Comparison of ENCODE assay signal across 8 mouse cellular contexts in genomic region chr11:67965242-67965883, GRCm38 (mm10). TPM values are rescaled to one million over a fixed set of nuclear protein-coding genes. Genes with fewer than 3 reads are reported as not detected.
A peak's percentile ranks its signal among the peaks of the same experiment; 100 is the strongest.
DNase-seq lines count a peak whose midpoint lies in the region; ATAC-seq and TF ChIP-seq lines count a peak whose summit lies in the region.

Cfap52 (minus strand) TSS chr11:67965651.

- H3K9me3 ChIP-seq in embryonic facial prominence, embryonic 14.5 days (ENCODE audit: control insufficient read depth, low read length), result no peaks in the 10 kb centered on the region
- no peaks in the 10 kb centered on the region for H3K9me3 ChIP-seq in limb, embryonic 12.5 days
- no peaks in the 10 kb centered on the region for H3K9me3 ChIP-seq in midbrain, embryonic 14.5 days (ENCODE audit: control insufficient read depth, low read length)

- H3K4me2 ChIP-seq in embryonic facial prominence, embryonic 14.5 days (ENCODE audit: low read depth, low read length), result peak within 1 kb of the TSS; percentile 85
- peak within 1 kb of the TSS; percentile 87 for H3K4me2 ChIP-seq in limb, embryonic 12.5 days
- peak within 1 kb of the TSS; percentile 79 for H3K4me2 ChIP-seq in midbrain, embryonic 14.5 days (ENCODE audit: low read length)

- peaks cover 3% of the 10 kb centered on the region for H3K4me1 ChIP-seq in bone marrow, adult 2 months (ENCODE audit: control insufficient read depth, insufficient read depth, low read length)
- peaks cover 3% of the 10 kb centered on the region; the same call in 1 of the 2 replicates for H3K4me1 ChIP-seq in embryonic facial prominence, embryonic 14.5 days (ENCODE audit: control insufficient read depth, insufficient read depth, low read length)
- no peaks in the 10 kb centered on the region; the same call in 1 of the 2 replicates for H3K4me1 ChIP-seq in limb, embryonic 12.5 days (replicated peaks)
- peaks cover 20% of the 10 kb centered on the region; the same call in 1 of the 2 replicates for H3K4me1 ChIP-seq in midbrain, embryonic 14.5 days (ENCODE audit: control insufficient read depth, insufficient read depth, low read length)

- no peaks in the 10 kb centered on the region for H3K27me3 ChIP-seq in embryonic facial prominence, embryonic 14.5 days (replicated peaks; ENCODE audit: control insufficient read depth, insufficient read depth, low read length)
- H3K27me3 ChIP-seq in limb, embryonic 12.5 days, result no peaks in the 10 kb centered on the region
- H3K27me3 ChIP-seq in midbrain, embryonic 14.5 days (ENCODE audit: control insufficient read depth, insufficient read depth, low read length), result no peaks in the 10 kb centered on the region

- H3K4me3 ChIP-seq in bone marrow, adult 2 months (replicated peaks; ENCODE audit: control insufficient read depth, low read depth, low read length), result peak within 1 kb of the TSS; percentile 83
- peak within 1 kb of the TSS; percentile 80 for H3K4me3 ChIP-seq in embryonic facial prominence, embryonic 14.5 days (ENCODE audit: low read depth, low read length)
- peak within 1 kb of the TSS; percentile 75 for H3K4me3 ChIP-seq in limb, embryonic 12.5 days (replicated peaks)
- peak within 1 kb of the TSS; percentile 72 for H3K4me3 ChIP-seq in midbrain, embryonic 14.5 days (replicated peaks; ENCODE audit: low read depth, low read length)

- H3K36me3 ChIP-seq in embryonic facial prominence, embryonic 14.5 days (ENCODE audit: control insufficient read depth, insufficient read depth, low read length), result peaks cover 5% of the 10 kb centered on the region; the same call in 1 of the 2 replicates
- H3K36me3 ChIP-seq in limb, embryonic 12.5 days, result peaks cover 7% of the 10 kb centered on the region; the same call in 1 of the 2 replicates
- peaks cover 5% of the 10 kb centered on the region; the same call in 1 of the 2 replicates for H3K36me3 ChIP-seq in midbrain, embryonic 14.5 days (ENCODE audit: control insufficient read depth, insufficient read depth, low read length)

- H3K9ac ChIP-seq in embryonic facial prominence, embryonic 14.5 days (ENCODE audit: low read depth, low read length), result peak within 1 kb of the TSS; percentile 82
- peak within 1 kb of the TSS; percentile 77 for H3K9ac ChIP-seq in limb, embryonic 12.5 days (replicated peaks)
- H3K9ac ChIP-seq in midbrain, embryonic 14.5 days (replicated peaks; ENCODE audit: low read length), result peak within 1 kb of the TSS; percentile 70

- TF ChIP-seq POLR2A in bone marrow, adult 2 months (IDR thresholded peaks at IDR 0.05; ENCODE audit: borderline replicate concordance, control insufficient read depth, low read depth, low read length), result no peak

- ATAC-seq in embryonic facial prominence, embryonic 14.5 days (ENCODE audit: low read depth), result peak; percentile 75
- no peak for ATAC-seq in limb, embryonic 12.5 days (ENCODE audit: insufficient number of reproducible peaks, insufficient read depth, low FRiP score, low TSS enrichment, low read depth)
- ATAC-seq in midbrain, embryonic 14.5 days (ENCODE audit: low FRiP score, low TSS enrichment), result no peak

- peak; percentile 68 for DNase-seq in 416B (ENCODE audit: low read depth)
- DNase-seq in embryonic facial prominence, embryonic 14.5 days (ENCODE audit: low spot score), result peak; percentile 90
- peak; percentile 70 for DNase-seq in heart, adult 8-10 months (ENCODE audit: low spot score)
- peak; percentile 88 to 93 for DNase-seq in kidney, adult 8-10 months
- DNase-seq in midbrain, embryonic 14.5 days, result peak; percentile 92
- DNase-seq in spleen, adult 12 weeks (ENCODE audit: low spot score), result peak; percentile 63

- 10% methylated on average over 15 of the region's 15 CpGs for WGBS in bone marrow, adult 2 months
- 8% methylated on average over 15 of the region's 15 CpGs for WGBS in embryonic facial prominence, embryonic 14.5 days
- 5% methylated on average over 15 of the region's 15 CpGs for WGBS in limb, embryonic 12.5 days
- WGBS in midbrain, embryonic 14.5 days, result 6% methylated on average over 15 of the region's 15 CpGs

- H3K27ac ChIP-seq in bone marrow, adult 2 months (ENCODE audit: control insufficient read depth, insufficient read depth, low read depth, low read length, poor library complexity), result no peak within 1 kb of the TSS
- 0 out of 2 replicates have a peak within 1 kb of the TSS, but pooled peaks have one; percentile 15 for H3K27ac ChIP-seq in embryonic facial prominence, embryonic 14.5 days (replicated peaks; ENCODE audit: low read depth, low read length)
- H3K27ac ChIP-seq in limb, embryonic 12.5 days, result no peak within 1 kb of the TSS
- H3K27ac ChIP-seq in midbrain, embryonic 14.5 days (replicated peaks; ENCODE audit: low read depth, low read length), result no peak within 1 kb of the TSS

- no peak for TF ChIP-seq CTCF in bone marrow, adult 2 months (IDR thresholded peaks at IDR 0.05; ENCODE audit: control insufficient read depth, insufficient read depth, low read length)

RNA-seq across cellular contexts. Expression of gene Cfap52, which starts in this region (rescaled TPM):
- not detected in 2 replicates for polyA plus RNA-seq in bone marrow, adult 2 months (2011; ENCODE audit: insufficient read depth, insufficient read length, low replicate concordance, missing spikeins)
- 2.9 and 7.2 TPM in 2 replicates for polyA plus RNA-seq in embryonic facial prominence, embryonic 14.5 days (2014; fragmentation: Nextera tagmentation; extraction: Ambion mirVana)
- under 1 TPM in 1 of 4 experiments, not detected in 3; 0.32 TPM for total RNA-seq in heart, adult 8-10 months (2022)
- 0.45 and 0.53 TPM in 2 replicates for polyA plus RNA-seq in limb, embryonic 12.5 days (2016; fragmentation: Nextera tagmentation; extraction: Ambion mirVana)
- polyA plus RNA-seq in midbrain, embryonic 14.5 days (2014; fragmentation: Nextera tagmentation; extraction: Ambion mirVana), result 2.0 and 2.2 TPM in 2 replicates

Comparison
In these comparisons a context has a peak if more than half of its experiments do, and no peak if none do; other contexts are left out.
1. Peak in DNase-seq in heart, adult 8-10 months; RNA of the gene not detected or under 1 TPM.